Mouse (Mus musculus): ENCODE measurements around the gene Ccdc96. TPM values are rescaled to one million over a fixed set of nuclear protein-coding genes. Genes with fewer than 3 reads are reported as not detected.

Gene Ccdc96
- polyA plus RNA-seq, 1 experiment from 2014 or later: 3.0 TPM

DNA sequence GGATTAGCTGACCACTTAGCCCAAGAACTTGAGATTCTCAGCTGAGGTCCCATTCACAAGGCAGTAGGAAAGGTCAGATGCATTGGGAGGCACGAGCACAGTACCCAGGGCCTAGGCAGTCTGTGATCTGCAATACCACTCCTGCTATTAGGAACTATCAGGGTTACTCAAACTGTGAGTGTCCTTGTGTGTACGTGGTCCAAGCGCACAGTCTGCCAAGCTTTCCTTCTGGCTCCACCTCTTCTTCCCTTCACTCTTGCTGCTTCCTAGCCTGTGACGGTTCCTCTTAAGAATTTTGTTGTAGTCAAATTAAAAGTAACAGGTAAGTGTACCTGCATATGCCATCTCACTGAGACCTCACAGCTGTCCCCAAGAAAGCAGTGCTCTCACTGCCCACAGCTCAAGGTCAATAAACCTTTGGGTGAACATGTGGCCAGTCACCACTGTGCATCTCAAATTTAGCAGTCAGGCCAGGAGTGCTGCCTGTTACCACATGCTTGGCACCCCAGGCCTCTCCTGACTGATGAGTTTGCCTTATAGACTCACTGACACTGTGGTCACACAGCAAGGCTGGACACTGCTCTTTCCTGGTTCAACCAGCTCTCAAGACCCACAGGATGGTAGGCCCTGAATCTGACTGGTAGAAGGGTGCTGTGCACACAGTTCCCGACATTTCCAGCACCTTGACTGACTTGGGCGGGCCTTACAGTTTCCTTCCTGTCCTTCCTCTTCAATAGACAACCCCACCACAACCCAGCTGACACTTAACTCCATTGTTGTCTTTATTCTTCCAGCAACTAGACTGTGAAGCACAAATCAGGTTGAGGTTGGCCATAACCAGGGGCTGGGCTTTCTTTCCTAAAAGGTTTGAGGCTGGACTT, 5.6 kb upstream of the Ccdc96 start:
- peaks cover 8% of the 10 kb centered on the region; the same call in 1 of the 2 replicates for H3K36me3 ChIP-seq
- H3K9me3 ChIP-seq: no peaks in the 10 kb centered on the region
- H3K4me1 ChIP-seq: peaks cover 29% of the 10 kb centered on the region
- no peak overlapping the region for H3K4me2 ChIP-seq (replicated peaks)
- ATAC-seq (replicated peaks): no peak
- 92% methylated on average over 6 of the region's 6 CpGs for WGBS
- no peak overlapping the region for H3K27ac ChIP-seq (replicated peaks)
- no peak overlapping the region for H3K4me3 ChIP-seq
- no peak overlapping the region for H3K9ac ChIP-seq (replicated peaks)
- H3K27me3 ChIP-seq: no peaks in the 10 kb centered on the region

- no peaks in the 10 kb centered on the region for H3K9me3 ChIP-seq
- H3K36me3 ChIP-seq: peaks cover 2% of the 10 kb centered on the region; the same call in 1 of the 2 replicates
- no peak overlapping the region for H3K9ac ChIP-seq (replicated peaks)
- no peak for ATAC-seq (replicated peaks)
- H3K4me2 ChIP-seq (replicated peaks): no peak overlapping the region
- H3K4me3 ChIP-seq: no peak overlapping the region
- no peaks in the 10 kb centered on the region for H3K27me3 ChIP-seq
- 85% methylated on average over 2 of the region's 2 CpGs for WGBS
- peaks cover 31% of the 10 kb centered on the region for H3K4me1 ChIP-seq
- H3K27ac ChIP-seq (replicated peaks): no peak overlapping the region
These were observed 4.7 kb upstream of the Ccdc96 start for GRCm38 (mm10) chr5:36479735-36480134.

- no peak overlapping the region for H3K4me2 ChIP-seq (replicated peaks)
- no peaks in the 10 kb centered on the region for H3K27me3 ChIP-seq
- no peak for ATAC-seq (replicated peaks)
- H3K4me3 ChIP-seq: no peak overlapping the region
- no peaks in the 10 kb centered on the region for H3K9me3 ChIP-seq
- WGBS: 91% methylated on average over 4 of the region's 4 CpGs
- H3K36me3 ChIP-seq: no peaks in the 10 kb centered on the region; the same call in 1 of the 2 replicates
- H3K9ac ChIP-seq (replicated peaks): no peak overlapping the region
- no peak overlapping the region for H3K27ac ChIP-seq (replicated peaks)
- H3K4me1 ChIP-seq: peaks cover 37% of the 10 kb centered on the region
These were observed 4.0 kb upstream of the Ccdc96 start for GRCm38 (mm10) chr5:36480398-36480797.

DNA sequence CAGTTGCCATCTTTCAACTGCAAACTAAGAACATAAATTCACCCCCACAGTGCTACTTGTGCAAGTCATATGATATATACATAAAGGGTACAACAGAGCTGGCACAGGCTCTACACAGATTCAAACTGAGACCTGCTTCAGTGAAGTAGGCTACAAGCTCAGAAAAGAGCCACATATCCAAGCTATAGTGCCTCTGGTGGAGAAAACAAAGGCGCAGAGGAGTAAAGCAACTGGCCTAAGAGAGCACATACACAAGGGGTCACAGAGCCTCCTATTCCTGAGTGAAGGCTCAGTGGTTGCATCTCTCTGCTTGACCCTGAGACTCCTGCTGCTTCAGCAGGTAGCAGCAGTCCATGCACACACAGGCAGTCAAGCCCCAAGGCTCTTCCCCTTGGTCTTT, 3.3 kb upstream of the Ccdc96 start:
- Histone ChIP-seq H3K9ac (replicated peaks) (no peak overlapping the region), H3K4me1 (peaks cover 39% of the 10 kb centered on the region), H3K27me3 (no peaks in the 10 kb centered on the region), H3K4me2 (replicated peaks) (no peak overlapping the region), H3K27ac (replicated peaks) (no peak overlapping the region), H3K4me3 (no peak overlapping the region), H3K36me3 (no peaks in the 10 kb centered on the region; the same call in 1 of the 2 replicates), H3K9me3 (no peaks in the 10 kb centered on the region)
- WGBS: 63% methylated on average over 1 of the region's 1 CpGs
- no peak for ATAC-seq (replicated peaks)

- 1% methylated on average over 56 of the region's 58 CpGs for WGBS
- Histone ChIP-seq H3K27ac (replicated peaks) (peak overlapping the region; percentile 78), H3K4me3 (peak overlapping the region; percentile 96), H3K36me3 (no peaks in the 10 kb centered on the region), H3K4me2 (replicated peaks) (peak overlapping the region; percentile 70), H3K27me3 (no peaks in the 10 kb centered on the region), H3K4me1 (peaks cover 39% of the 10 kb centered on the region), H3K9ac (replicated peaks) (peak overlapping the region; percentile 96), H3K9me3 (no peaks in the 10 kb centered on the region)
- ATAC-seq (replicated peaks): peak; percentile 26
These were observed 936 bp upstream of the Ccdc96 start for GRCm38 (mm10) chr5:36483203-36484101.

DNA sequence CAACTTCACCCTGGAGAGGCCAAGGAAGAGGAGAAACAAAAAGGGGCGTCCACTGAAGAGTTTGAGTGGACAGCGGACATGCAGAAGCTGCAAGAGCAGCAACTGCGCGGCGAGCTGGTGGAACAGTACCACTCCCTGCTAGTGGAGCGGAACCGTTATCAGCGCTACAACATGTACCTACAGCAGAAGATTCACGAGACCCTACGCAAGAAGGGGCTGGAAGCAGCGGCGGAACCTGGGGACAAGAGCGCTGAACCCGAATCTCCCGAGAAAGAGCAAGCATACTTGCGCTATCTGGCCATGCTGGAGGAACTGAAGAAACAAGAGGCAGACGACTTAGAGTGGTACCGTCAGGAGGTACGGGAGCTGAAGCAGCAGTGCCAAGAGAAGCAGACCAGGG, 918 bp downstream of the Ccdc96 start:
- peak overlapping the region; percentile 96 for H3K4me3 ChIP-seq
- no peaks in the 10 kb centered on the region for H3K27me3 ChIP-seq
- no peak overlapping the region for H3K27ac ChIP-seq (replicated peaks)
- no peak for ATAC-seq (replicated peaks)
- no peaks in the 10 kb centered on the region for H3K36me3 ChIP-seq
- peak overlapping the region; percentile 97 for H3K4me2 ChIP-seq (replicated peaks)
- H3K9ac ChIP-seq (replicated peaks): peak overlapping the region; percentile 58; the same call in 1 of the 2 replicates
- H3K9me3 ChIP-seq: no peaks in the 10 kb centered on the region
- WGBS: 50% methylated on average over 19 of the region's 19 CpGs
- peaks cover 39% of the 10 kb centered on the region for H3K4me1 ChIP-seq

GRCm38 (mm10) chr5:36489225-36489624, 4.8 kb downstream of the Ccdc96 start:
- no peaks in the 10 kb centered on the region for H3K9me3 ChIP-seq
- peaks cover 10% of the 10 kb centered on the region for H3K4me1 ChIP-seq
- H3K4me3 ChIP-seq: no peak overlapping the region
- no peaks in the 10 kb centered on the region for H3K27me3 ChIP-seq
- ATAC-seq (replicated peaks): no peak
- no peak overlapping the region for H3K27ac ChIP-seq (replicated peaks)
- peaks cover 29% of the 10 kb centered on the region for H3K36me3 ChIP-seq
- no peak overlapping the region for H3K9ac ChIP-seq (replicated peaks)
- WGBS: 45% methylated on average over 2 of the region's 2 CpGs
- H3K4me2 ChIP-seq (replicated peaks): no peak overlapping the region

- no peak overlapping the region for H3K4me3 ChIP-seq
- no peaks in the 10 kb centered on the region for H3K27me3 ChIP-seq
- no peak for ATAC-seq (replicated peaks)
- H3K27ac ChIP-seq (replicated peaks): no peak overlapping the region
- H3K9me3 ChIP-seq: no peaks in the 10 kb centered on the region
- 90% methylated on average over 6 of the region's 6 CpGs for WGBS
- H3K9ac ChIP-seq (replicated peaks): no peak overlapping the region
- no peak overlapping the region for H3K4me2 ChIP-seq (replicated peaks)
- no peaks in the 10 kb centered on the region for H3K4me1 ChIP-seq
- peaks cover 64% of the 10 kb centered on the region for H3K36me3 ChIP-seq
These were observed 9.5 kb downstream of the Ccdc96 start for GRCm38 (mm10) chr5:36493919-36494318.

GRCm38 (mm10) chr5:36494709-36495108, 10.3 kb downstream of the Ccdc96 start:
- WGBS: 97% methylated on average over 9 of the region's 9 CpGs
- H3K9ac ChIP-seq (replicated peaks): no peak overlapping the region
- no peaks in the 10 kb centered on the region for H3K27me3 ChIP-seq
- no peaks in the 10 kb centered on the region for H3K9me3 ChIP-seq
- no peak for ATAC-seq (replicated peaks)
- H3K36me3 ChIP-seq: peaks cover 68% of the 10 kb centered on the region
- no peak overlapping the region for H3K4me3 ChIP-seq
- no peak overlapping the region for H3K4me2 ChIP-seq (replicated peaks)
- H3K4me1 ChIP-seq: no peaks in the 10 kb centered on the region
- H3K27ac ChIP-seq (replicated peaks): no peak overlapping the region

DNA sequence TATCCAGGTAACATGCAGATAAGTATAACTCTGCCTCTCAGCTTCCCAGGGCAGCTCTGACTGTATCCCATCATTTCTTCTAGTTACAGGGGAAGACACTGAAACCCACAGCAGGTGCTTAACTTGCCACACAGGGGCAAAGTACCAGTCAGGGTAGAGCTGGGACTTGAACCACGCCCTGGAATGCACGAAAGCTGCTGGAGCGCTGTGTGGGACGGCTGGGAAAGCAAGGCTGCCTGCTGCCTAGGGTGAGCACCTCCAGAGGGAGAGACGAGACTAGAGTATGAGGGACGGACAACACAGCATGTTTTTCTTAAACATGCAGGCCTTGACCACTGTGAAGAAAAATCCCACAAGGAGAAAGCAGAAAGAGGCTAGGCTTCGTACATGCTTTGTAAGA, 20.8 kb downstream of the Ccdc96 start:
- WGBS: 89% methylated on average over 7 of the region's 7 CpGs
- Histone ChIP-seq H3K36me3 (peaks cover 96% of the 10 kb centered on the region), H3K27me3 (no peaks in the 10 kb centered on the region), H3K9me3 (no peaks in the 10 kb centered on the region), H3K4me3 (no peak overlapping the region), H3K4me2 (replicated peaks) (no peak overlapping the region), H3K27ac (replicated peaks) (no peak overlapping the region), H3K9ac (replicated peaks) (no peak overlapping the region), H3K4me1 (no peaks in the 10 kb centered on the region)
- no peak for ATAC-seq (replicated peaks)

GRCm38 (mm10) chr5:36505643-36506042, 21.3 kb downstream of the Ccdc96 start:
- peaks cover 96% of the 10 kb centered on the region for H3K36me3 ChIP-seq
- no peaks in the 10 kb centered on the region for H3K4me1 ChIP-seq

DNA sequence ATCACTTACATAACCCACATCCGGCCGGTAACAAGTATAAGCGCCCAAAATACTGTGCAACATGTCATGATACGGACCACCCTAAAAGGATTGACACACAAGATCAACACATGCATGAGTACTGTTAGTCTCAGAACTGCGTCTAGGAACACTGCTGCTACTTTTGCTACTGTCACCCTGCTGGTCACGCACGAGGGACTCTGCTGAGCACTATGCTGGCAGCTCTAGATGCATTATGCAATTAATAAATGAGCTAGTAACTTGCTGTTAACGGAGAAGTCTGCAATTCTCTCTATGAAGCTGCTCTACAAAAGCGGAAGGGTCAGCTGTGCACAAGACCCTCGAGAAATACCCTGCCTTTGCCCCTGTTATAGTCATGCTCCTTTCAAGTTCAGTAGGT, 24.0 kb downstream of the Ccdc96 start:
- no peak overlapping the region for H3K4me3 ChIP-seq
- peaks cover 98% of the 10 kb centered on the region for H3K36me3 ChIP-seq
- no peak overlapping the region for H3K27ac ChIP-seq (replicated peaks)
- H3K27me3 ChIP-seq: no peaks in the 10 kb centered on the region
- H3K4me2 ChIP-seq (replicated peaks): no peak overlapping the region
- WGBS: 93% methylated on average over 10 of the region's 10 CpGs
- no peak for ATAC-seq (replicated peaks)
- H3K9ac ChIP-seq (replicated peaks): no peak overlapping the region
- H3K9me3 ChIP-seq: no peaks in the 10 kb centered on the region
- no peaks in the 10 kb centered on the region for H3K4me1 ChIP-seq

More at GRCm38 (mm10) chr5:36505643-36506042, 21.3 kb downstream of the Ccdc96 start:
- ATAC-seq (replicated peaks): no peak
- no peak overlapping the region for H3K9ac ChIP-seq (replicated peaks)
- H3K27ac ChIP-seq (replicated peaks): no peak overlapping the region
- no peaks in the 10 kb centered on the region for H3K9me3 ChIP-seq
- no peak overlapping the region for H3K4me2 ChIP-seq (replicated peaks)
- no peaks in the 10 kb centered on the region for H3K27me3 ChIP-seq
- WGBS: 73% methylated on average over 5 of the region's 5 CpGs
- no peak overlapping the region for H3K4me3 ChIP-seq

Measured in forebrain, embryonic 15.5 days (tissue).